Mouse (Mus musculus): ENCODE data around the gene Atp11a. TPM values are rescaled to one million over a fixed set of nuclear protein-coding genes. Genes with fewer than 3 reads are reported as not detected.

Atp11a gene
- polyA plus RNA-seq, 1 experiment: 12.8 TPM

GRCm38 (mm10) chr8:12739113-12739512 lies 17.7 kb upstream of the Atp11a start:
- Histone ChIP-seq H3K27ac (ENCODE audit: insufficient read depth, low read depth, low read length) (no peak overlapping the region), H3K36me3 (ENCODE audit: control insufficient read depth, insufficient read depth, low read length) (no peaks in the 10 kb centered on the region)
- 53% methylated on average over 9 of the region's 9 CpGs for WGBS

GRCm38 (mm10) chr8:12743390-12743789 lies 13.4 kb upstream of the Atp11a start:
- 74% methylated on average over 4 of the region's 4 CpGs for WGBS
- H3K4me1 ChIP-seq (ENCODE audit: control insufficient read depth, insufficient read depth, insufficient read length, low read length): no peaks in the 10 kb centered on the region; the same call in 1 of the 2 replicates
- H3K27ac ChIP-seq (ENCODE audit: insufficient read depth, low read depth, low read length): no peak overlapping the region
- H3K27me3 ChIP-seq (ENCODE audit: control insufficient read depth, insufficient read depth, low read length): no peaks in the 10 kb centered on the region
- no peak for TF ChIP-seq POLR2A (IDR thresholded peaks at IDR 0.05; ENCODE audit: low read depth, low read length)
- TF ChIP-seq CTCF (IDR thresholded peaks at IDR 0.05; ENCODE audit: extremely low read depth, insufficient read length, insufficient replicate concordance, low read depth, low read length): no peak
- no peaks in the 10 kb centered on the region for H3K36me3 ChIP-seq (ENCODE audit: control insufficient read depth, insufficient read depth, low read length)
- H3K4me3 ChIP-seq (ENCODE audit: low read depth, low read length): no peak overlapping the region

More at GRCm38 (mm10) chr8:12739113-12739512, 17.7 kb upstream of the Atp11a start:
- TF ChIP-seq CTCF (IDR thresholded peaks at IDR 0.05; ENCODE audit: extremely low read depth, insufficient read length, insufficient replicate concordance, low read depth, low read length) (no peak), POLR2A (IDR thresholded peaks at IDR 0.05; ENCODE audit: low read depth, low read length) (no peak)
- Histone ChIP-seq H3K27me3 (ENCODE audit: control insufficient read depth, insufficient read depth, low read length) (no peaks in the 10 kb centered on the region; the same call in 1 of the 2 replicates), H3K4me3 (ENCODE audit: low read depth, low read length) (no peak overlapping the region), H3K4me1 (ENCODE audit: control insufficient read depth, insufficient read depth, insufficient read length, low read length) (no peaks in the 10 kb centered on the region)

- no peak overlapping the region for H3K27ac ChIP-seq (ENCODE audit: insufficient read depth, low read depth, low read length)
- TF ChIP-seq CTCF (IDR thresholded peaks at IDR 0.05; ENCODE audit: extremely low read depth, insufficient read length, insufficient replicate concordance, low read depth, low read length): no peak
- TF ChIP-seq POLR2A (IDR thresholded peaks at IDR 0.05; ENCODE audit: low read depth, low read length): no peak
- no peaks in the 10 kb centered on the region for H3K36me3 ChIP-seq (ENCODE audit: control insufficient read depth, insufficient read depth, low read length)
- H3K27me3 ChIP-seq (ENCODE audit: control insufficient read depth, insufficient read depth, low read length): no peaks in the 10 kb centered on the region
- H3K4me1 ChIP-seq (ENCODE audit: control insufficient read depth, insufficient read depth, insufficient read length, low read length): no peaks in the 10 kb centered on the region; the same call in 1 of the 2 replicates
- no peak overlapping the region for H3K4me3 ChIP-seq (ENCODE audit: low read depth, low read length)
- 92% methylated on average over 3 of the region's 3 CpGs for WGBS
Measured at GRCm38 (mm10) chr8:12748183-12748582, 8.6 kb upstream of the Atp11a start.

GRCm38 (mm10) chr8:12749116-12749515 lies 7.7 kb upstream of the Atp11a start:
- TF ChIP-seq CTCF (IDR thresholded peaks at IDR 0.05; ENCODE audit: extremely low read depth, insufficient read length, insufficient replicate concordance, low read depth, low read length) (no peak), POLR2A (IDR thresholded peaks at IDR 0.05; ENCODE audit: low read depth, low read length) (no peak)
- H3K27me3 ChIP-seq (ENCODE audit: control insufficient read depth, insufficient read depth, low read length): no peaks in the 10 kb centered on the region
- H3K36me3 ChIP-seq (ENCODE audit: control insufficient read depth, insufficient read depth, low read length): no peaks in the 10 kb centered on the region
- no peaks in the 10 kb centered on the region; the same call in 1 of the 2 replicates for H3K4me1 ChIP-seq (ENCODE audit: control insufficient read depth, insufficient read depth, insufficient read length, low read length)
- H3K4me3 ChIP-seq (ENCODE audit: low read depth, low read length): no peak overlapping the region
- no peak overlapping the region for H3K27ac ChIP-seq (ENCODE audit: insufficient read depth, low read depth, low read length)
- 85% methylated on average over 7 of the region's 7 CpGs for WGBS

- Histone ChIP-seq H3K27ac (ENCODE audit: insufficient read depth, low read depth, low read length) (no peak overlapping the region), H3K27me3 (ENCODE audit: control insufficient read depth, insufficient read depth, low read length) (peaks cover 5% of the 10 kb centered on the region; the same call in 1 of the 2 replicates)
- WGBS: 70% methylated on average over 6 of the region's 6 CpGs
Measured at GRCm38 (mm10) chr8:12753054-12753453, 3.8 kb upstream of the Atp11a start.

GRCm38 (mm10) chr8:12754115-12754514 lies 2.7 kb upstream of the Atp11a start:
- no peaks in the 10 kb centered on the region for H3K36me3 ChIP-seq (ENCODE audit: control insufficient read depth, insufficient read depth, low read length)
- WGBS: 62% methylated on average over 5 of the region's 5 CpGs
- no peak for TF ChIP-seq POLR2A (IDR thresholded peaks at IDR 0.05; ENCODE audit: low read depth, low read length)
- no peak for TF ChIP-seq CTCF (IDR thresholded peaks at IDR 0.05; ENCODE audit: extremely low read depth, insufficient read length, insufficient replicate concordance, low read depth, low read length)
- no peak overlapping the region for H3K27ac ChIP-seq (ENCODE audit: insufficient read depth, low read depth, low read length)
- H3K27me3 ChIP-seq (ENCODE audit: control insufficient read depth, insufficient read depth, low read length): peaks cover 5% of the 10 kb centered on the region; the same call in 1 of the 2 replicates
- no peak overlapping the region for H3K4me3 ChIP-seq (ENCODE audit: low read depth, low read length)
- no peaks in the 10 kb centered on the region for H3K4me1 ChIP-seq (ENCODE audit: control insufficient read depth, insufficient read depth, insufficient read length, low read length)

More at GRCm38 (mm10) chr8:12753054-12753453, 3.8 kb upstream of the Atp11a start:
- TF ChIP-seq POLR2A (IDR thresholded peaks at IDR 0.05; ENCODE audit: low read depth, low read length): no peak
- TF ChIP-seq CTCF (IDR thresholded peaks at IDR 0.05; ENCODE audit: extremely low read depth, insufficient read length, insufficient replicate concordance, low read depth, low read length): no peak
- Histone ChIP-seq H3K4me1 (ENCODE audit: control insufficient read depth, insufficient read depth, insufficient read length, low read length) (no peaks in the 10 kb centered on the region), H3K36me3 (ENCODE audit: control insufficient read depth, insufficient read depth, low read length) (no peaks in the 10 kb centered on the region), H3K4me3 (ENCODE audit: low read depth, low read length) (no peak overlapping the region)

GRCm38 (mm10) chr8:12755312-12755711 lies 1.5 kb upstream of the Atp11a start:
- TF ChIP-seq CTCF (IDR thresholded peaks at IDR 0.05; ENCODE audit: extremely low read depth, insufficient read length, insufficient replicate concordance, low read depth, low read length) (0 out of 2 replicates have a peak, but pooled peaks have one; percentile 16), POLR2A (IDR thresholded peaks at IDR 0.05; ENCODE audit: low read depth, low read length) (no peak)
- H3K4me3 ChIP-seq (ENCODE audit: low read depth, low read length): no peak overlapping the region
- no peak overlapping the region for H3K27ac ChIP-seq (ENCODE audit: insufficient read depth, low read depth, low read length)
- H3K36me3 ChIP-seq (ENCODE audit: control insufficient read depth, insufficient read depth, low read length): no peaks in the 10 kb centered on the region
- 51% methylated on average over 2 of the region's 2 CpGs for WGBS
- no peaks in the 10 kb centered on the region for H3K4me1 ChIP-seq (ENCODE audit: control insufficient read depth, insufficient read depth, insufficient read length, low read length)
- H3K27me3 ChIP-seq (ENCODE audit: control insufficient read depth, insufficient read depth, low read length): peaks cover 5% of the 10 kb centered on the region; the same call in 1 of the 2 replicates

Measured in small intestine, adult 2 months (tissue).